In genomic region chr16:90145244-90145643, GRCm38 (mm10) we compare ENCODE assay signal across 11 mouse cellular contexts. TPM values are rescaled to one million over a fixed set of nuclear protein-coding genes. Genes with fewer than 3 reads are reported as not detected.
DNase-seq lines count a peak whose midpoint lies in the region; ATAC-seq and TF ChIP-seq lines count a peak whose summit lies in the region.
"Had no signal": no experiment of that assay in that cellular context is flagged by ENCODE, and none has a peak within 500 bp of the region (broad histone marks: within the 10 kb centered on the region; RNA-seq: fewer than 3 reads in every experiment).

No protein-coding gene starts in this region.

- no peaks in the 10 kb centered on the region for H3K9me3 ChIP-seq in hindbrain, embryonic 10.5 days
- H3K9me3 ChIP-seq in hindbrain, postnatal 0 days (ENCODE audit: low read length) = no peaks in the 10 kb centered on the region
- H3K9me3 ChIP-seq in embryonic facial prominence, embryonic 10.5 days = no peaks in the 10 kb centered on the region
- H3K9me3 ChIP-seq in liver, embryonic 13.5 days (replicated peaks) = no peaks in the 10 kb centered on the region

- H3K27ac ChIP-seq in hindbrain, embryonic 10.5 days = peak overlapping the region; percentile 98; the same call in 1 of the 2 replicates
- H3K27ac ChIP-seq in hindbrain, postnatal 0 days = no peak overlapping the region
- no peak overlapping the region for H3K27ac ChIP-seq in embryonic facial prominence, embryonic 10.5 days (replicated peaks)
- H3K27ac ChIP-seq in liver, embryonic 13.5 days = peak overlapping the region; percentile 72; the same call in 1 of the 2 replicates
- no peak overlapping the region for H3K27ac ChIP-seq in thymus, adult 2 months (ENCODE audit: control insufficient read depth, insufficient read depth, low read length)

- TF ChIP-seq POLR2A in thymus, adult 2 months (IDR thresholded peaks at IDR 0.05; ENCODE audit: control insufficient read depth, extremely low read depth, insufficient read depth, low read length, poor library complexity) = no peak

- no peaks in the 10 kb centered on the region for H3K36me3 ChIP-seq in hindbrain, embryonic 10.5 days
- H3K36me3 ChIP-seq in hindbrain, postnatal 0 days (ENCODE audit: insufficient read depth, low read length) = no peaks in the 10 kb centered on the region
- H3K36me3 ChIP-seq in embryonic facial prominence, embryonic 10.5 days (replicated peaks) = no peaks in the 10 kb centered on the region
- no peaks in the 10 kb centered on the region for H3K36me3 ChIP-seq in liver, embryonic 13.5 days
- H3K36me3 ChIP-seq in thymus, adult 2 months (ENCODE audit: control insufficient read depth, insufficient read depth, low read length) = no peaks in the 10 kb centered on the region

- H3K9ac ChIP-seq in hindbrain, postnatal 0 days (replicated peaks; ENCODE audit: low read length) = no peak overlapping the region
- no peak overlapping the region for H3K9ac ChIP-seq in liver, embryonic 13.5 days

- no peak for DNase-seq in hindbrain, embryonic 10.5 days (ENCODE audit: low spot score)
- no peak for DNase-seq in hindbrain, postnatal 0 days (ENCODE audit: low spot score)
- DNase-seq in 416B (ENCODE audit: low read depth) = peak; percentile 91
- no peak for DNase-seq in embryonic facial prominence, embryonic 10.5 days (ENCODE audit: low spot score)
- no peak for DNase-seq in liver, embryonic 13.5 days
- no peak for DNase-seq in thymus, adult 2 months
- DNase-seq in cerebellum, postnatal 14 days = no peak
- no peak for DNase-seq in left cerebral cortex, postnatal 10 days (ENCODE audit: extremely low spot score in 1 of 2, low spot score in 2 of 2)
- DNase-seq: gastrocnemius, postnatal 36 days; kidney, adult 9 months had no signal

- intact Hi-C loops in left cerebral cortex, postnatal 10 days (cut with DNase I) = no loop called here

- ATAC-seq in hindbrain, postnatal 0 days = no peak
- ATAC-seq in liver, embryonic 13.5 days (ENCODE audit: low read depth) = no peak
- ATAC-seq: midbrain, embryonic 16.5 days had no signal

- H3K4me1 ChIP-seq in hindbrain, embryonic 10.5 days (replicated peaks) = peaks cover 43% of the 10 kb centered on the region
- H3K4me1 ChIP-seq in hindbrain, postnatal 0 days (ENCODE audit: insufficient read depth, low read length) = peaks cover 7% of the 10 kb centered on the region
- H3K4me1 ChIP-seq in embryonic facial prominence, embryonic 10.5 days = peaks cover 48% of the 10 kb centered on the region
- peaks cover 38% of the 10 kb centered on the region for H3K4me1 ChIP-seq in liver, embryonic 13.5 days (replicated peaks)
- H3K4me1 ChIP-seq in thymus, adult 2 months (replicated peaks; ENCODE audit: control insufficient read depth, insufficient read depth, low read length) = peaks cover 15% of the 10 kb centered on the region

- H3K4me3 ChIP-seq in hindbrain, embryonic 10.5 days = peak overlapping the region; percentile 84; the same call in 1 of the 2 replicates
- H3K4me3 ChIP-seq in hindbrain, postnatal 0 days (ENCODE audit: low read length) = no peak overlapping the region
- peak overlapping the region; percentile 82 for H3K4me3 ChIP-seq in embryonic facial prominence, embryonic 10.5 days
- no peak overlapping the region for H3K4me3 ChIP-seq in liver, embryonic 13.5 days (replicated peaks)
- no peak overlapping the region for H3K4me3 ChIP-seq in thymus, adult 2 months (ENCODE audit: control insufficient read depth, insufficient read depth, low read length)

- peaks cover 4% of the 10 kb centered on the region; the same call in 1 of the 2 replicates for H3K27me3 ChIP-seq in hindbrain, embryonic 10.5 days (ENCODE audit: insufficient read depth, poor library complexity, severe bottlenecking)
- H3K27me3 ChIP-seq in hindbrain, postnatal 0 days (ENCODE audit: insufficient read depth, low read length) = no peaks in the 10 kb centered on the region
- 0 out of 2 replicates have a peak, but pooled peaks cover 9% of the 10 kb centered on the region for H3K27me3 ChIP-seq in embryonic facial prominence, embryonic 10.5 days (replicated peaks; ENCODE audit: low read depth, poor library complexity, severe bottlenecking)
- H3K27me3 ChIP-seq in liver, embryonic 13.5 days = peaks cover 17% of the 10 kb centered on the region
- H3K27me3 ChIP-seq in thymus, adult 2 months (ENCODE audit: control insufficient read depth, insufficient read depth, low read length) = no peaks in the 10 kb centered on the region

- TF ChIP-seq CTCF in hindbrain, postnatal 0 days (IDR thresholded peaks at IDR 0.05; ENCODE audit: low read depth) = no peak
- no peak for TF ChIP-seq CTCF in thymus, adult 2 months (IDR thresholded peaks at IDR 0.05; ENCODE audit: borderline replicate concordance, control insufficient read depth, extremely low read depth, insufficient read depth, low read length, poor library complexity)

- 96% methylated on average over 1 of the region's 1 CpGs for WGBS in hindbrain, embryonic 10.5 days
- WGBS in hindbrain, postnatal 0 days = 96% methylated on average over 1 of the region's 1 CpGs
- WGBS in embryonic facial prominence, embryonic 10.5 days = 91% methylated on average over 1 of the region's 1 CpGs
- 86% methylated on average over 1 of the region's 1 CpGs for WGBS in liver, embryonic 13.5 days (ENCODE audit: insufficient replicate concordance)
- WGBS in thymus, adult 2 months = 94% methylated on average over 1 of the region's 1 CpGs

- no peak overlapping the region for H3K4me2 ChIP-seq in hindbrain, postnatal 0 days (ENCODE audit: low read depth, low read length)
- peak overlapping the region; percentile 99; the same call in 1 of the 2 replicates for H3K4me2 ChIP-seq in liver, embryonic 13.5 days

RNA-seq across cellular contexts. Expression of gene Tiam1, which starts 1.7 kb away (rescaled TPM):
- polyA plus RNA-seq in hindbrain, embryonic 10.5 days (2016; fragmentation: Nextera tagmentation; extraction: Ambion mirVana) = 19.4 and 19.7 TPM in 2 replicates
- total RNA-seq in hindbrain, postnatal 0 days (2014; rRNA removed) = 18.2 and 26.2 TPM in 2 replicates
- 14.3 and 15.1 TPM in 2 replicates for polyA plus RNA-seq in hindbrain, postnatal 0 days (2015; fragmentation: Nextera tagmentation; extraction: Ambion mirVana)
- 25.3 and 25.9 TPM in 2 replicates for polyA plus RNA-seq in embryonic facial prominence, embryonic 10.5 days (2016; fragmentation: Nextera tagmentation; extraction: Ambion mirVana)
- polyA plus RNA-seq in liver, embryonic 13.5 days (2015; fragmentation: Nextera tagmentation; extraction: Ambion mirVana) = 4.8 and 5.5 TPM in 2 replicates
- 14.1 and 17.8 TPM in 2 replicates for polyA plus RNA-seq in thymus, adult 2 months (2012; rRNA removed)
- total RNA-seq in left cerebral cortex, postnatal 10 days (2021) = 10 to 100 TPM; 84.7 to 95.1 TPM

Comparison
In these comparisons a context has a peak if more than half of its experiments do, and no peak if none do; other contexts are left out.
1. H3K27ac ChIP-seq: peak in hindbrain, embryonic 10.5 days (single experiment) and liver, embryonic 13.5 days (single experiment); none in hindbrain, postnatal 0 days (single experiment), embryonic facial prominence, embryonic 10.5 days (single experiment) and thymus, adult 2 months (single experiment).
2. H3K4me3 ChIP-seq: peak in hindbrain, embryonic 10.5 days (single experiment) and embryonic facial prominence, embryonic 10.5 days (single experiment); none in hindbrain, postnatal 0 days (single experiment), liver, embryonic 13.5 days (single experiment) and thymus, adult 2 months (single experiment).